Mouse (Mus musculus) midbrain, embryonic 10.5 days (tissue): ENCODE data around the gene Mfng. TPM values are rescaled to one million over a fixed set of nuclear protein-coding genes. Genes with fewer than 3 reads are reported as not detected.
A peak's percentile ranks its signal among the peaks of the same experiment; 100 is the strongest.

Experiments
- DNase-seq: peaks from one replicate; pipeline ENCODE4 v3.0.0-alpha.2; 2017; ENCODE audit warnings: low spot score
- H3K27ac ChIP-seq: fragments of 300-500 bp; sonication (generic); replicated peaks from 2 replicates; pipeline ENCODE4 v1.5.1; 2016; ENCODE audit warnings: mild to moderate bottlenecking
- H3K27me3 ChIP-seq: fragments of 300-500 bp; sonication (generic); 2 replicates; pipeline ENCODE4 v1.6.1; 2016; ENCODE audit warnings: low read depth, mild to moderate bottlenecking; ENCODE audit not compliant: poor library complexity, severe bottlenecking
- H3K36me3 ChIP-seq: fragments of 300-500 bp; sonication (generic); 2 replicates; pipeline ENCODE4 v1.6.1; 2016; ENCODE audit warnings: mild to moderate bottlenecking, moderate library complexity
- H3K4me1 ChIP-seq: fragments of 300-500 bp; sonication (generic); 2 replicates; pipeline ENCODE4 v1.6.1; 2016
- H3K4me3 ChIP-seq: fragments of 300-500 bp; sonication (generic); 2 replicates; pipeline ENCODE4 v1.5.1; 2016; ENCODE audit warnings: mild to moderate bottlenecking, moderate library complexity
- H3K9me3 ChIP-seq: fragments of 300-500 bp; sonication (generic); replicated peaks from 2 replicates; pipeline ENCODE4 v1.6.1; 2016; ENCODE audit warnings: mild to moderate bottlenecking
- WGBS: fragments of 180-500 bp; shearing (Covaris S2); methylation state at CpG from one replicate; pipeline ENCODE4 v1.1.7; 2016; 5-methylcytosine and 5-hydroxymethylcytosine counted together
- polyA plus RNA-seq: library from polyadenylated mRNA; unstranded; fragments of >200 nt; fragmentation: Nextera tagmentation; extraction: Ambion mirVana; gene quantifications from 2 replicates; pipeline ENCODE4 v1.2.1, GENCODE M21; 2016

The Mfng gene
- polyA plus RNA-seq, 1 experiment from 2014 or later: 81.5 TPM

GRCm38 (mm10) chr15:78719416-78719815 is 53.9 kb downstream of the Mfng start:
- Histone ChIP-seq H3K4me1 (peaks cover 34% of the 10 kb centered on the region), H3K4me3 (peak overlapping the region; percentile 64), H3K27me3 (peaks cover 70% of the 10 kb centered on the region), H3K9me3 (no peaks in the 10 kb centered on the region), H3K36me3 (no peaks in the 10 kb centered on the region), H3K27ac (no peak overlapping the region)
- WGBS: 5% methylated on average over 14 of the region's 14 CpGs
- peak; percentile 45 for DNase-seq

- H3K4me3 ChIP-seq: peak within 1 kb of the TSS; percentile 64
- peaks cover 79% of the 10 kb centered on the region for H3K27me3 ChIP-seq
- H3K4me1 ChIP-seq: peaks cover 34% of the 10 kb centered on the region
- peak within 1 kb of the TSS; percentile 70 for H3K27ac ChIP-seq
- H3K9me3 ChIP-seq: no peaks in the 10 kb centered on the region
- DNase-seq: peak; percentile 46
- 2% methylated on average over 88 of the region's 89 CpGs for WGBS
- no peaks in the 10 kb centered on the region for H3K36me3 ChIP-seq
These were observed 54.7 kb downstream of the Mfng start, which contains the start of gene Elfn2 for GRCm38 (mm10) chr15:78718290-78719250. Gene Elfn2, minus strand, starts transcription at chr15:78718771.

DNA sequence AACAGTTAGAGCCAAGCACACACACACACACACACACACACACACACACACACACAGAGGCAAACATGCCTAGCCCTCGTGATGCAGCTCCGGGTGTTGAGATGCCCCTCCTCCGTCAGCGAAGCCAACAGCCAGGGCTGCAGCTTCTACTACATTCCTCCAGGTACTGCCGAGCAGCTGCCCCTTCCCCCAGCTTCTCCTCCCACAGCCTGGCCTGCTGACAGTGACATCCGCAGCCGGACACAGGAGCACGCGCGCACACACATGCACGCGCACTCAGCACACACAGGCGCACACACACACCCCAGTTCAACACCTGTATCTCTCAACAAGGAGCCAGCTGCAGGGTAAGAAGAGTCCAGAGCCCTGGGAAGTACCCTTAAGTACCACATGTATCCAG is 56.3 kb downstream of the Mfng start:
- no peak overlapping the region for H3K27ac ChIP-seq
- H3K9me3 ChIP-seq: no peaks in the 10 kb centered on the region
- no peaks in the 10 kb centered on the region for H3K36me3 ChIP-seq
- H3K4me1 ChIP-seq: peaks cover 49% of the 10 kb centered on the region
- peaks cover 91% of the 10 kb centered on the region for H3K27me3 ChIP-seq
- H3K4me3 ChIP-seq: no peak overlapping the region
- 61% methylated on average over 13 of the region's 13 CpGs for WGBS
- no peak for DNase-seq

DNA sequence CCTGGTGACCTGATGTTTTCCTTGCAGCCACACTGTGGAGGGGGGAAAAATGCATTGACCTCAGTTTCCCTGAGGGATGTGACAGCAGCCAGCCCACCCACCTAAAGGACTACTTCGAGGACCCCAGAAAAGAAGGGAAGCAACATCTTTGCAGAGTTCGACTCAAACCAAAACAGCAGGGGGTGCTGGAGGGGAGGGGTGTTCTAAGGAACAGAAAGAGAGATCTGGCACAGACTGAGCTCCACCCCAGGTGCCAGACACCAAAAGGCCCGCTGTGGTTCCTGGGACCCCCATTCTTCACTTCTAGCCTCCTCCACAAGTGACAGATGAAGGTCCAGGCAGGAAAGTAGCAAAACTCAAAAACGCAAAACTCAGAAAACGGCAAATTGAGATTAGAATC is 57.4 kb downstream of the Mfng start:
- no peaks in the 10 kb centered on the region for H3K9me3 ChIP-seq
- DNase-seq: no peak
- WGBS: 57% methylated on average over 5 of the region's 5 CpGs
- H3K27me3 ChIP-seq: peaks cover 99% of the 10 kb centered on the region
- H3K27ac ChIP-seq: no peak overlapping the region
- peaks cover 59% of the 10 kb centered on the region for H3K4me1 ChIP-seq
- no peak overlapping the region for H3K4me3 ChIP-seq
- H3K36me3 ChIP-seq: no peaks in the 10 kb centered on the region

GRCm38 (mm10) chr15:78713751-78714150 is 59.5 kb downstream of the Mfng start:
- 83% methylated on average over 7 of the region's 7 CpGs for WGBS
- Histone ChIP-seq H3K36me3 (no peaks in the 10 kb centered on the region), H3K27ac (no peak overlapping the region), H3K4me1 (peaks cover 58% of the 10 kb centered on the region), H3K27me3 (peaks cover 88% of the 10 kb centered on the region), H3K9me3 (no peaks in the 10 kb centered on the region), H3K4me3 (no peak overlapping the region)
- DNase-seq: no peak

DNA sequence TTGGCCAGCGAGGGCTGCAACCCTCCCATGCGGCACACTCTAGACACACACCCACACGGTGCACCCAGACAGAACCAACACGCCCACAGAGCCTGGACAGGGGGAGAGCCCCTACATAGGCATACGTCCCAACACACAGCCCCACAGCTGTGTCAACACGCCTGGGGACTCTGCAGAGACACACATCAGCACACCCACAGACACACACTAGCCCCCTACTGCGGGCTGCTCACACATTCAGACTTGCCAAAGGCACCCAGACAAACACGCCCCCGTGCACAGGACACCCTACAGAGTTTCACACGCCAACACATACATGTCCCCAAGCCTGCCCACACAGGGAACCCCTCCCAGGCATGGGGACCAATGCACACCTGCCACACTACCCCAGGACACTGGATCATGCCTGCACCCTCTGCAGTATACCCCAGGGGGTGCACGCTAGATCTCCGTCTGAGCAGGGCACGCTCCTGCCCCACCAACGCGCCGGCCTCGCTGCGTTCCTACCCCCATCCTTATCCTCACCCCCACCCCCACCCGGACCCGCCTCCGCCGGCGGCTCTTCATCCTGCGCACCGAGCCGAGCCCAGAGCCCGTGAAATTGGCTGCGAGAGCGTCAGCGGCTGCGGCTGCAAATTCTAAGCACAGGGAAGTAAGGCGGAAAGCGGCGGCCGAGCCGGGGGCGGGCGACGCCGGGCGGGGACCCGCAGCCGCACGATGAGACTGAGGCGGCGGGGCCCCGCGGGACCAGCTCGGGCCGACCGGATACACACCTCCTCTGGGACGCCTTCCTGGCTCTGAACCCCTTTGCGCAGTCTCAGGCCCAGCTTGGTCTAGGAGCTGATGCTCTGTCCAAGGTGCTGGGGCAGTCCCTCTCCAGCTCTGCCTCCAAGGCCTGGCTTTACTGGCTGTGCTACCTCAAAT is 60.7 kb downstream of the Mfng start:
- WGBS: 9% methylated on average over 53 of the region's 53 CpGs
- Histone ChIP-seq H3K4me3 (peak overlapping the region; percentile 50), H3K27ac (0 out of 2 replicates have a peak overlapping the region, but pooled peaks have one; percentile 33), H3K9me3 (no peaks in the 10 kb centered on the region), H3K4me1 (peaks cover 48% of the 10 kb centered on the region), H3K27me3 (peaks cover 77% of the 10 kb centered on the region), H3K36me3 (no peaks in the 10 kb centered on the region)
- DNase-seq: peak; percentile 38

DNA sequence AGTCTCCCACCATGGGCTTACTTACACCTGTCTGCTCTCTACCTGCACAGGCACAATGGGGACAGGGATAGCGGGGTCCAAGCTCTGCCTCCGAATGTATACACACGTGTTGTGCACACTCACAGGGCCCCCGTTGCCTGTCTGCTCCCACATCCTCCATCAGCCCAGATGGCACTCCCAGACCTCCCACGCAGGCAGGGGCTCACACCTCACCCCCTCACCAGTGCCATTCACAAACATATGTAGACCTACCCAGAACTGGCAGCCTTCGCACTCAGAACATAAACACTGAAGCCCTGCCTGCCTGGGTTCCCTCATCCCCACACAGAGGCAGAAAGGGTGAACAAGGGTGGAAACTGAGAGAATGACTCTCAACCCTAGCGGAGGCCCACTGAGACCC is 61.3 kb downstream of the Mfng start:
- Histone ChIP-seq H3K27me3 (peaks cover 70% of the 10 kb centered on the region), H3K4me1 (peaks cover 45% of the 10 kb centered on the region), H3K4me3 (peak overlapping the region; percentile 50; the same call in 1 of the 2 replicates), H3K9me3 (no peaks in the 10 kb centered on the region), H3K36me3 (no peaks in the 10 kb centered on the region), H3K27ac (no peak overlapping the region)
- 75% methylated on average over 7 of the region's 7 CpGs for WGBS
- DNase-seq: no peak

- Histone ChIP-seq H3K4me1 (peaks cover 43% of the 10 kb centered on the region), H3K36me3 (no peaks in the 10 kb centered on the region), H3K27ac (peak overlapping the region; percentile 6; the same call in 1 of the 2 replicates), H3K9me3 (no peaks in the 10 kb centered on the region), H3K27me3 (peaks cover 57% of the 10 kb centered on the region), H3K4me3 (no peak overlapping the region)
- no peak for DNase-seq
- WGBS: 57% methylated on average over 6 of the region's 6 CpGs
These were observed 62.6 kb downstream of the Mfng start for GRCm38 (mm10) chr15:78710634-78711033.

GRCm38 (mm10) chr15:78709767-78710166 is 63.5 kb downstream of the Mfng start:
- Histone ChIP-seq H3K4me3 (no peak overlapping the region), H3K27ac (no peak overlapping the region), H3K4me1 (peaks cover 43% of the 10 kb centered on the region), H3K27me3 (peaks cover 49% of the 10 kb centered on the region), H3K36me3 (no peaks in the 10 kb centered on the region), H3K9me3 (no peaks in the 10 kb centered on the region)
- WGBS: 22% methylated on average over 7 of the region's 7 CpGs
- peak; percentile 65 for DNase-seq

DNA sequence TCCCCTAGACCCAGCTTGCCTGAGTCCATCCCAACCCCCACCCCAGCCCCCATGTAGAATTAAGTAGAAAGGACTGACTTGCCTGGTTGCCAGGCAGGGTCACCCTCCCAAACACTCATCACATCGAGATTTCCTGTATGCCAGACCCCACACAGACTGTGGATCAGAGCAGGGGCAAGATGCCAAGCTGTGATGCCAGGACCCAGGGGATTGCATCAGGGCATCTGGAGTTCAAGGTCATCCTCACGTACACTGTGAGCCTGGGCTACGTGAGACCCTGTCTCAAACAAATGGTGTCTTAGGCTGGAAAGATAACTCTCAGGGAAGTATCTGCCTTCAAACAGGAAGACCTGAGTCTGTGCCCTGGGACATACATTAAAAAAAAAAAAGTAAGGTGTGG is 66.6 kb downstream of the Mfng start:
- H3K4me3 ChIP-seq: no peak overlapping the region
- H3K9me3 ChIP-seq: no peaks in the 10 kb centered on the region
- no peaks in the 10 kb centered on the region for H3K36me3 ChIP-seq
- H3K27ac ChIP-seq: no peak overlapping the region
- peaks cover 31% of the 10 kb centered on the region for H3K4me1 ChIP-seq
- peaks cover 21% of the 10 kb centered on the region for H3K27me3 ChIP-seq
- DNase-seq: no peak
- WGBS: 72% methylated on average over 3 of the region's 3 CpGs
